Mouse (Mus musculus) heart, postnatal 0 days (tissue): Measurements from ENCODE around the gene Hnrnpc.

Experiments used
- CTCF ChIP-seq: IDR thresholded peaks from 2 replicates; pipeline ENCODE4 v1.5.1; 2016; ENCODE audit warnings: antibody characterized with exemption, control low read depth, low read depth
- EP300 ChIP-seq: IDR thresholded peaks from 2 replicates; pipeline ENCODE4 v1.6.1; 2016; ENCODE audit warnings: antibody characterized with exemption, low read depth

- peak; percentile 64 for TF ChIP-seq CTCF
- no peak for TF ChIP-seq EP300
Measured at GRCm38 (mm10) chr14:52044901-52045678, 58.7 kb downstream of the Hnrnpc start.
